Mouse (Mus musculus): ENCODE results near the gene Ppp4r1. TPM values are rescaled to one million over a fixed set of nuclear protein-coding genes. Genes with fewer than 3 reads are reported as not detected.
A peak's percentile ranks its signal among the peaks of the same experiment; 100 is the strongest.

The Ppp4r1 gene
- total and polyA plus RNA-seq, 3 experiments, result 12.9 to 17.1 (median 13.6) TPM

DNA sequence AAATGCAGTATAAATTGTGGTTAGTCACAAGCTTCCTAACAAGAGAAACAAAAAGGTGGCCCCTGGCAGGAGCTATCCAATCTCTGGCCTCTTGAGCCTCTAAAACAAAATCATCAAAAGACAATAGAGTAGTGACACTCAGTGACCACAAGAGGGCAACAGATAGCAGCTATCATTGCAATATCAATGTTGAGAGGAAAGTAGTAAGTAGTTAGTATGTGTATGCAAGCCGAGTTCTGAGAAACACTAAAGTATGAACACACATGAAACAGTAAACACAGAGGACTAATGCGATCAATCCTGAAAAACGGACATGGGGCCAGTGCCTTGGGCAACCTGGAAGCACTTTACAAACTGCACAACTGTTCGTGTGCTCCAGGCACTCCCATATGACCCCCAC is 82.4 kb downstream of the Ppp4r1 start:
- H3K4me3 ChIP-seq (replicated peaks in 1 of 3; ENCODE audit: low read depth in 2 of 3, low read length in 2 of 3, poor library complexity in 1 of 3), result no peak overlapping the region
- H3K36me3 ChIP-seq (replicated peaks in 1 of 2; ENCODE audit: control insufficient read depth in 1 of 2, insufficient read depth in 1 of 2, low read length in 1 of 2), result peaks cover 25 to 64% of the 10 kb centered on the region in 2 experiments
- peaks cover 5% of the 10 kb centered on the region for H3K79me2 ChIP-seq (replicated peaks; ENCODE audit: control insufficient read depth, extremely low read depth, insufficient read depth, poor library complexity, severe bottlenecking)
- in situ Hi-C loops (cut with MboI; ENCODE audit: low pct_ligation_motif_present, low pct_unique_long_range_greater_than_20kb, low sequenced_read_pairs) (no loop called here), dilution Hi-C loops (cut with MboI; ENCODE audit: extremely low pct_ligation_motif_present, extremely low pct_unique_long_range_greater_than_20kb, low sequenced_read_pairs) (no loop called here)
- H3K4me1 ChIP-seq (ENCODE audit: control insufficient read depth in 1 of 2, insufficient read depth in 2 of 2), result peaks cover 0 to 3% of the 10 kb centered on the region in 2 experiments; a peak in 1 of 4 replicates
- H3K4me2 ChIP-seq (ENCODE audit: insufficient read depth, low read depth, poor library complexity, severe bottlenecking), result no peak overlapping the region
- H3K9me3 ChIP-seq (replicated peaks; ENCODE audit: low read length), result no peaks in the 10 kb centered on the region
- H3K27me3 ChIP-seq (replicated peaks), result no peaks in the 10 kb centered on the region
- no peak overlapping the region for H3K9ac ChIP-seq (ENCODE audit: insufficient read depth, low read depth)
- no peak for TF ChIP-seq ZKSCAN1 (IDR thresholded peaks at IDR 0.05; ENCODE audit: borderline replicate concordance, low read depth, low read length)
- peak; percentile 67 to 84 for TF ChIP-seq CTCF (conservative IDR thresholded peaks at IDR 0.05 in 1 of 2, IDR thresholded peaks at IDR 0.05 in 1 of 2; ENCODE audit: low read depth in 2 of 2, low read length in 2 of 2)
- TF ChIP-seq KAT2A (IDR thresholded peaks at IDR 0.05; ENCODE audit: insufficient replicate concordance, low read length), result no peak
- TF ChIP-seq SMC3 (IDR thresholded peaks at IDR 0.05; ENCODE audit: low read depth, low read length), result peak; percentile 73
- no peak for TF ChIP-seq ZMIZ1 (IDR thresholded peaks at IDR 0.05; ENCODE audit: low read depth, low read length)
- no peak for TF ChIP-seq POLR2AphosphoS2 (IDR thresholded peaks at IDR 0.05; ENCODE audit: low read depth, low read length)
- no peak for TF ChIP-seq SIN3A (IDR thresholded peaks at IDR 0.05; ENCODE audit: low read length)
- TF ChIP-seq HCFC1 (IDR thresholded peaks at IDR 0.05; ENCODE audit: low read depth, low read length), result no peak
- TF ChIP-seq RCOR1 (conservative IDR thresholded peaks at IDR 0.05; ENCODE audit: low read depth, low read length), result no peak
- no peak for TF ChIP-seq JUND (conservative IDR thresholded peaks at IDR 0.05; ENCODE audit: low read depth, low read length)
- no peak for TF ChIP-seq ZC3H11A (IDR thresholded peaks at IDR 0.05; ENCODE audit: low read depth, low read length)
- no peak for TF ChIP-seq MAFK (IDR thresholded peaks at IDR 0.05; ENCODE audit: insufficient replicate concordance, low read length)
- no peak for TF ChIP-seq UBTF (IDR thresholded peaks at IDR 0.05; ENCODE audit: low read depth, low read length)
- TF ChIP-seq BHLHE40 (IDR thresholded peaks at IDR 0.05; ENCODE audit: low read depth, low read length), result no peak
- TF ChIP-seq ETS1 (conservative IDR thresholded peaks at IDR 0.05; ENCODE audit: low read depth, low read length), result no peak
- no peak for TF ChIP-seq TCF12 (IDR thresholded peaks at IDR 0.05; ENCODE audit: low read depth, low read length)
- no peak for TF ChIP-seq TBP (conservative IDR thresholded peaks at IDR 0.05; ENCODE audit: low read depth, low read length)
- no peak for TF ChIP-seq USF2 (conservative IDR thresholded peaks at IDR 0.05; ENCODE audit: low read depth, low read length)
- TF ChIP-seq MEF2A (IDR thresholded peaks at IDR 0.05; ENCODE audit: borderline replicate concordance, low read depth, low read length), result no peak
- TF ChIP-seq CHD2 (IDR thresholded peaks at IDR 0.05; ENCODE audit: low read length), result no peak
- TF ChIP-seq RAD21 (IDR thresholded peaks at IDR 0.05; ENCODE audit: low read depth, low read length), result peak; percentile 76
- TF ChIP-seq ELF1 (IDR thresholded peaks at IDR 0.05; ENCODE audit: low read depth, low read length), result no peak
- no peak for TF ChIP-seq IRF4 (IDR thresholded peaks at IDR 0.05; ENCODE audit: low read depth, low read length)
- TF ChIP-seq PAX5 (IDR thresholded peaks at IDR 0.05; ENCODE audit: low read length), result no peak
- peak; percentile 58 for DNase-seq (ENCODE audit: extremely low read depth)
- no peak overlapping the region for H3K27ac ChIP-seq (ENCODE audit: insufficient read depth, low read depth)
